Mouse (Mus musculus): ENCODE data around the gene Slc37a3. TPM values are rescaled to one million over a fixed set of nuclear protein-coding genes. Genes with fewer than 3 reads are reported as not detected.
"Not testable (repeated sequence)": the region's sequence is repeated elsewhere in the genome, so short reads cannot be mapped to it uniquely, and the experiment has no call there.

The Slc37a3 gene
- polyA plus RNA-seq, 1 experiment = 27.8 TPM

GRCm38 (mm10) chr6:39419386-39419850 lies 41.9 kb upstream of the Slc37a3 start:
- Histone ChIP-seq H3K4me3 (replicated peaks; ENCODE audit: insufficient read depth, low read depth, low read length) (peak overlapping the region; percentile 87), H3K27ac (ENCODE audit: insufficient read depth, low read length) (peak overlapping the region; percentile 99), H3K4me1 (ENCODE audit: control insufficient read depth, insufficient read depth, low read length) (no peaks in the 10 kb centered on the region), H3K27me3 (ENCODE audit: control insufficient read depth, insufficient read depth, low read length) (no peaks in the 10 kb centered on the region)
- TF ChIP-seq POLR2A (IDR thresholded peaks at IDR 0.05; ENCODE audit: borderline replicate concordance, insufficient read depth, low read length) (no peak), CTCF (IDR thresholded peaks at IDR 0.05; ENCODE audit: borderline replicate concordance, insufficient read depth, low read depth, low read length) (no peak)
- DNase-seq = no peak
- WGBS = 1% methylated on average over 43 of the region's 43 CpGs

GRCm38 (mm10) chr6:39416654-39417053 lies 39.2 kb upstream of the Slc37a3 start:
- H3K27me3 ChIP-seq (ENCODE audit: control insufficient read depth, insufficient read depth, low read length); DNase-seq; H3K4me3 ChIP-seq (replicated peaks; ENCODE audit: insufficient read depth, low read depth, low read length); H3K4me1 ChIP-seq (ENCODE audit: control insufficient read depth, insufficient read depth, low read length); H3K27ac ChIP-seq (ENCODE audit: insufficient read depth, low read length): not testable (repeated sequence)

DNA sequence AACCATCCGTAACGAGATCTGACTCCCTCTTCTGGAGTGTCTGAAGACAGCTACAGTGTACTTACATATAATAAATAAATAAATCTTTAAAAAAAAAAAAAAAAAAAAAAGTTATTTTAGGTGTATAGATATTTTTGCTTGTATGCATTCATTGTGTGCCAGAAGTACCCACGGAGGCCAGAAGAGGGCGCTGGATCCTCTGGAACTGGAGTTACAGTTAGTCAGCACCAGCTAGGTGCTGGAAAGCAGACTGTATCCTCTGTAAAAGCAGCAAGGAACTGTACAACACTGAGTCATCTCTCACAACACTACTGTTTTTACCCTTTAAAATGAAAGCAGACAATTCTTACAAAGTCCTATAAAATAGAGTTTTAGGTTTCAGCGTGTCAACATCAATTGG lies 38.3 kb upstream of the Slc37a3 start:
- no peaks in the 10 kb centered on the region for H3K4me1 ChIP-seq (ENCODE audit: control insufficient read depth, insufficient read depth, low read length)
- no peak overlapping the region for H3K27ac ChIP-seq (ENCODE audit: insufficient read depth, low read length)
- 43% methylated on average over 3 of the region's 5 CpGs for WGBS
- peak; percentile 60 to 74 for DNase-seq
- H3K4me3 ChIP-seq (replicated peaks; ENCODE audit: insufficient read depth, low read depth, low read length) = no peak overlapping the region
- H3K27me3 ChIP-seq (ENCODE audit: control insufficient read depth, insufficient read depth, low read length) = no peaks in the 10 kb centered on the region
- TF ChIP-seq CTCF (IDR thresholded peaks at IDR 0.05; ENCODE audit: borderline replicate concordance, insufficient read depth, low read depth, low read length) (peak; percentile 61; the same call in 1 of the 2 replicates), POLR2A (IDR thresholded peaks at IDR 0.05; ENCODE audit: borderline replicate concordance, insufficient read depth, low read length) (no peak)

DNA sequence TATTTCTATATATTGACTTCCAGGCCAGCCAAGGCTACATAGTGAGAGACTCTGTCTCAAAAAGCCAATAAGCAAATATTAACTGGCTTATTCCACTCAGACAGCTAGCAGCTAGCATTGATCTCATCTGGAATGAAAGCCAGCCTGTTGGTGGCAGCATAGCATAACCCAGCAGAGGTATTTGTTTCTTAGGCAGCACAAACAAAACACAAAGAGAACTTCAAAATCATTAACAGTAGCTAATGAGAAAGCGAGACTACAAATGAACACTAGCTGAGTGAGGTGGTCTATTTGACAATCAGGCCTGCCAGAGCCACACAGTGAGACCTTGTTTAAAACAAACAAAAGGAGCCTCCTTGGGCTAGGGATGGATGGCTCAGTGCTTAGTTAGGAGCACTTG lies 36.6 kb upstream of the Slc37a3 start:
- WGBS = 86% methylated on average over 1 of the region's 1 CpGs
- no peak overlapping the region for H3K4me3 ChIP-seq (replicated peaks; ENCODE audit: insufficient read depth, low read depth, low read length)
- H3K4me1 ChIP-seq (ENCODE audit: control insufficient read depth, insufficient read depth, low read length) = no peaks in the 10 kb centered on the region
- H3K27me3 ChIP-seq (ENCODE audit: control insufficient read depth, insufficient read depth, low read length) = no peaks in the 10 kb centered on the region
- H3K27ac ChIP-seq (ENCODE audit: insufficient read depth, low read length) = no peak overlapping the region
- no peak for DNase-seq
- TF ChIP-seq CTCF (IDR thresholded peaks at IDR 0.05; ENCODE audit: borderline replicate concordance, insufficient read depth, low read depth, low read length) (no peak), POLR2A (IDR thresholded peaks at IDR 0.05; ENCODE audit: borderline replicate concordance, insufficient read depth, low read length) (no peak)

DNA sequence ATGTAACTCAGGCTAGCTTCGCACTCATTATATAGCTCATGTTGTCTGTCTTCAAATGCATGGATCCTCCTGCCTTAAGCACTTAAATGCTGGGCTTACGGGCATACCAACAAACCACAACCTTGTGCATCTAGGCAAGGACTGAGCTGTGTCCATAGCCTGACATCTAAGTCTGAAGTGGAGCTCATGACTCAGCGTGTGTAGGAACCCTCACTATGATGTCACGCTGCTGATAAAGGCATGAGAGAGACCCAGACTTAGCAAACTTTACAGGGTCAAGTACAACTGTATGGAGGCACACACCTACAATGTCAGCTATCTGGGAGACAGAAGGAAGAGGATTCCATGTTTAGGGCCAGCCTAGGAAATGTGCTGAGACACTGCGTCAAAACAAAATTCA lies 29.0 kb upstream of the Slc37a3 start:
- WGBS = 93% methylated on average over 5 of the region's 5 CpGs
- no peak for TF ChIP-seq POLR2A (IDR thresholded peaks at IDR 0.05; ENCODE audit: borderline replicate concordance, insufficient read depth, low read length)
- no peak for TF ChIP-seq CTCF (IDR thresholded peaks at IDR 0.05; ENCODE audit: borderline replicate concordance, insufficient read depth, low read depth, low read length)
- H3K4me1 ChIP-seq (ENCODE audit: control insufficient read depth, insufficient read depth, low read length) = 0 out of 2 replicates have a peak, but pooled peaks cover 5% of the 10 kb centered on the region
- H3K27me3 ChIP-seq (ENCODE audit: control insufficient read depth, insufficient read depth, low read length) = no peaks in the 10 kb centered on the region
- no peak for DNase-seq
- H3K4me3 ChIP-seq (replicated peaks; ENCODE audit: insufficient read depth, low read depth, low read length) = no peak overlapping the region
- H3K27ac ChIP-seq (ENCODE audit: insufficient read depth, low read length) = no peak overlapping the region

GRCm38 (mm10) chr6:39403136-39403535 lies 25.7 kb upstream of the Slc37a3 start:
- peak in 1 of 2 experiments; percentile 62 for DNase-seq
- Histone ChIP-seq H3K27ac (ENCODE audit: insufficient read depth, low read length) (no peak overlapping the region), H3K27me3 (ENCODE audit: control insufficient read depth, insufficient read depth, low read length) (no peaks in the 10 kb centered on the region), H3K4me3 (replicated peaks; ENCODE audit: insufficient read depth, low read depth, low read length) (no peak overlapping the region), H3K4me1 (ENCODE audit: control insufficient read depth, insufficient read depth, low read length) (0 out of 2 replicates have a peak, but pooled peaks cover 5% of the 10 kb centered on the region)
- TF ChIP-seq POLR2A (IDR thresholded peaks at IDR 0.05; ENCODE audit: borderline replicate concordance, insufficient read depth, low read length) (no peak), CTCF (IDR thresholded peaks at IDR 0.05; ENCODE audit: borderline replicate concordance, insufficient read depth, low read depth, low read length) (no peak)
- 8% methylated on average over 2 of the region's 2 CpGs for WGBS

DNA sequence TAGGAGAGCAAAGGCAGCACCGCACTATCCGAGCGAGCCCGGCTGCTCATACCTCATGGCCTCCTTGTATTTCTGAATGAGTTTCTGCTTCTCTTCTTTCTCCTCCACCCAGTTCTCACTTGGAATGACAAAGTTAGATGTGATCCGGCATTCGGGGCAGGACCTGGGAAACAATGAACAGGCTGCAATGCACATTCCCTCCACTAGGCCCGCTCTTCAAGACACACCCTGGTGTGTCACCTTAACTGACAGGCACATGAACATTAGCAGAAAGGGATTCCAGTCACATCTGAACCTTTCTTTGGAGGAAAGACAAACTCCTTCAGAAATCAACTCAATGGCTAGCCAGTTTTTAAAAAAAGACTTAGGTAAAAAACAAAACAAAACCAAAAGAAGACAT lies 22.9 kb upstream of the Slc37a3 start:
- no peak overlapping the region for H3K27ac ChIP-seq (ENCODE audit: insufficient read depth, low read length)
- H3K27me3 ChIP-seq (ENCODE audit: control insufficient read depth, insufficient read depth, low read length) = no peaks in the 10 kb centered on the region
- H3K4me3 ChIP-seq (replicated peaks; ENCODE audit: insufficient read depth, low read depth, low read length) = no peak overlapping the region
- 65% methylated on average over 7 of the region's 7 CpGs for WGBS
- H3K4me1 ChIP-seq (ENCODE audit: control insufficient read depth, insufficient read depth, low read length) = peaks cover 11% of the 10 kb centered on the region; the same call in 1 of the 2 replicates
- DNase-seq = no peak
- TF ChIP-seq CTCF (IDR thresholded peaks at IDR 0.05; ENCODE audit: borderline replicate concordance, insufficient read depth, low read depth, low read length) = peak; percentile 59
- no peak for TF ChIP-seq POLR2A (IDR thresholded peaks at IDR 0.05; ENCODE audit: borderline replicate concordance, insufficient read depth, low read length)

DNA sequence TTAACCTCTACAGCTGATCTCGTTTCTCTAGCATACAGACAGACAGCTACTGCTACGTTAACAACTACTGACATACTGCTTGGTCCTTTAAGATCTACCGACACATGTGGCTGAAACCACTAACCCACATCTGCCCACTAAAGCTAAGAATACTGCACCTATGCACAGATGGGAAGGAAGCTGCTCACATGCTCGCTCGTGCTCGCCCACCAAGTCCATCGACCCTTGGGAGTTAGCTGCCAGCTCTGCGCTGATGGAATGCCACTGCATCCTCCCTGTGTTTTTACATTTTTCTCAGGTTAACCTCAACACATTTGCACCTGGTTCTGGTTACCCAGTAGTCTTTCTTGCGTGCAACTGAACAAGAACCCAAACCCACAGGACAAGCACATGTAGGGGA lies 20.9 kb upstream of the Slc37a3 start:
- Histone ChIP-seq H3K27me3 (ENCODE audit: control insufficient read depth, insufficient read depth, low read length) (no peaks in the 10 kb centered on the region), H3K4me1 (ENCODE audit: control insufficient read depth, insufficient read depth, low read length) (peaks cover 9% of the 10 kb centered on the region; the same call in 1 of the 2 replicates), H3K4me3 (replicated peaks; ENCODE audit: insufficient read depth, low read depth, low read length) (no peak overlapping the region), H3K27ac (ENCODE audit: insufficient read depth, low read length) (no peak overlapping the region)
- no peak for TF ChIP-seq CTCF (IDR thresholded peaks at IDR 0.05; ENCODE audit: borderline replicate concordance, insufficient read depth, low read depth, low read length)
- no peak for TF ChIP-seq POLR2A (IDR thresholded peaks at IDR 0.05; ENCODE audit: borderline replicate concordance, insufficient read depth, low read length)
- 94% methylated on average over 9 of the region's 9 CpGs for WGBS
- no peak for DNase-seq

Measured in cerebellum, adult 2 months (tissue).